Mouse (Mus musculus) bone marrow, adult 2 months (tissue): ENCODE data around the gene Tnik.

ENCODE experiments used
- CTCF ChIP-seq: fragments of 200-500 bp; IDR thresholded peaks from 2 replicates; pipeline ENCODE4 v1.5.1; 2011; ENCODE audit warnings: low read length, control low read depth; ENCODE audit not compliant: control insufficient read depth, insufficient read depth
- POLR2A ChIP-seq: fragments of 200-500 bp; IDR thresholded peaks from 2 replicates; pipeline ENCODE4 v1.6.1; 2011; ENCODE audit warnings: low read depth, mild to moderate bottlenecking, control low read depth, low read length, borderline replicate concordance; ENCODE audit not compliant: control insufficient read depth

DNA sequence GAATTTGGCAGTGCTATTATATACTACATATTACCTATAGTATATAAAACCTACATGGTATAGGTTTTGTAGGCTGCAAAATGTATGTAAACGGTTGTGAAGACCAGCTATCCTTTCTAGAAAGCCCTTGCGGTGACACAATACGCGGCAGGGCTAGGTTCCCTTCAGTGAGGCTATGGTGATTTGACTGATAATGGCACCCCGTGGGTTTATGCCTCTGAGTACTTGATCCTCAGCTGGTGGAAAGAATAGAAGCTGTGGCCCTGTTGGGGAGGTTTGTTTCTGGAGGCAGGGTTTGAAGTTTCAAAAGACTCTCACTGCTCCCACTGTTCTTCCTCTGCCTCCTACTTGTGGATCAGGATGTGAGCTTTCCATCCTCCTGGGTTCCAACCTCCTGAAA lies 46.0 kb upstream of the Tnik start:
- TF ChIP-seq CTCF (no peak), POLR2A (no peak)
